16 mouse cellular contexts compared by ENCODE assay signal in the genomic region with DNA sequence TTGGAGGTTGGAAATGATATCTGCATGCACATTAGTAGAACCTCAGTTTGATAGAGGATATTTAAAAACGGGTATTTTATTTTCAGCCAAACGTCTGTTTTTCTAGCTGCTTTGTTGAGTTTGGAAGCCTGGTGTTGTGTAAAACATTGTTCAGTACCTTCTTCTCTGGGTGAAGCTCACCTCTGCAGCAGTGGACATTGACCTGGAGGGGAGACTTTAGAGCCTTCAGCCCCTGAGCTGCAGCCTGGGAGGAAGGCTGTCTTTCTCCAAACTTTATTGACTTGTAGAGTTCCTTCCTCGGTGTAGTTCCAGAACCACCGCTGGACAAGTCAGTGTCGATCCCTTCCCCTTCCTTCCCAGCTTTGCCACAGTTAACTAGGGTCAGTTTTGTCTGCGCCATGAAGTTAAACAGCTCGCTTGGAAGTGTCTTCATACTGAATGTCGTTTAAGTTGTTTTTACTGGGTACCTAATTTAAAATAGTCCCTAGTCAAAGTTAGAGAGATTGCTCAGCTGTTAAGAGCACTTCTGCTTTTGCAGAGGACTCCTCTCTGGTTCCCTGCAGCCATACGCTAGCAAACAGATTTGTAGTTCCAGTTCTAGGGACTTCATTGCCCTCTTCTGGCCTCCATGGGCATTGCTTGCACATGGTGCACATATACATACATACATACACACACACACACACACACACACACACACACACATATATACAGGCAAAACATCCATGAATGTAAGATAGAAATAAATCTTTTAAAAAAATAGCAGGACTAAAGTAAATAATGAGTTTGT. TPM values are rescaled to one million over a fixed set of nuclear protein-coding genes. Genes with fewer than 3 reads are reported as not detected.
DNase-seq lines count a peak whose midpoint lies in the region; ATAC-seq and TF ChIP-seq lines count a peak whose summit lies in the region.
"Had no signal": no experiment of that assay in that cellular context is flagged by ENCODE, and none has a peak within 500 bp of the region (broad histone marks: within the 10 kb centered on the region; RNA-seq: fewer than 3 reads in every experiment).

No protein-coding gene starts in this region.

- no peak overlapping the region for H3K4me3 ChIP-seq in kidney, adult 2 months (ENCODE audit: insufficient read depth, low read depth, low read length)
- H3K4me3 ChIP-seq in kidney, embryonic 14.5 days (ENCODE audit: low read length): no peak overlapping the region
- H3K4me3 ChIP-seq in midbrain, embryonic 11.5 days (ENCODE audit: low read depth, low read length): no peak overlapping the region
- H3K4me3 ChIP-seq in midbrain, embryonic 13.5 days (replicated peaks): no peak overlapping the region
- no peak overlapping the region for H3K4me3 ChIP-seq in stomach, postnatal 0 days (ENCODE audit: low read depth, low read length)
- no peak overlapping the region for H3K4me3 ChIP-seq in liver, embryonic 12.5 days
- H3K4me3 ChIP-seq: forebrain, embryonic 12.5 days had no signal

- no peak for TF ChIP-seq EP300 in stomach, postnatal 0 days (optimal IDR thresholded peaks at IDR 0.05)

- WGBS in kidney, adult 2 months: 73% methylated on average over 9 of the region's 9 CpGs
- WGBS in kidney, embryonic 14.5 days: 96% methylated on average over 9 of the region's 9 CpGs
- 97% methylated on average over 9 of the region's 9 CpGs for WGBS in midbrain, embryonic 11.5 days
- 98% methylated on average over 9 of the region's 9 CpGs for WGBS in midbrain, embryonic 13.5 days
- 92% methylated on average over 9 of the region's 9 CpGs for WGBS in stomach, postnatal 0 days
- WGBS in liver, embryonic 12.5 days (ENCODE audit: insufficient replicate concordance): 88% methylated on average over 9 of the region's 9 CpGs

- H3K9me3 ChIP-seq in kidney, embryonic 14.5 days (ENCODE audit: control insufficient read depth, low read length): peaks cover 9% of the 10 kb centered on the region; the same call in 1 of the 2 replicates
- peaks cover 23% of the 10 kb centered on the region for H3K9me3 ChIP-seq in midbrain, embryonic 11.5 days (ENCODE audit: control insufficient read depth, low read length)
- peaks cover 10% of the 10 kb centered on the region; the same call in 1 of the 2 replicates for H3K9me3 ChIP-seq in midbrain, embryonic 13.5 days
- no peaks in the 10 kb centered on the region for H3K9me3 ChIP-seq in stomach, postnatal 0 days (ENCODE audit: control insufficient read depth, low read length)
- H3K9me3 ChIP-seq in liver, embryonic 12.5 days (replicated peaks): 0 out of 2 replicates have a peak, but pooled peaks cover 4% of the 10 kb centered on the region

- H3K9ac ChIP-seq in kidney, embryonic 14.5 days (ENCODE audit: low read depth, low read length): no peak overlapping the region
- H3K9ac ChIP-seq in midbrain, embryonic 11.5 days (ENCODE audit: low read length): no peak overlapping the region
- H3K9ac ChIP-seq in midbrain, embryonic 13.5 days (replicated peaks): no peak overlapping the region
- H3K9ac ChIP-seq in stomach, postnatal 0 days (ENCODE audit: low read length): no peak overlapping the region
- H3K9ac ChIP-seq in liver, embryonic 12.5 days: no peak overlapping the region
- H3K9ac ChIP-seq: forebrain, embryonic 12.5 days; limb, embryonic 12.5 days; liver, embryonic 14.5 days had no signal

- DNase-seq in CD4-positive, CD25-positive, alpha-beta regulatory T cell, adult 2 months (ENCODE audit: low read depth, low spot score): peak; percentile 28
- peak; percentile 56 for DNase-seq in kidney, adult 2 months
- peak; percentile 73 for DNase-seq in midbrain, embryonic 11.5 days (ENCODE audit: low spot score, missing footprints)
- no peak for DNase-seq in stomach, postnatal 0 days (ENCODE audit: low spot score)
- DNase-seq: cerebellum, postnatal 25 days; gastrocnemius, postnatal 36 days; lung, postnatal 14 days; right cerebral cortex, postnatal 25 days; thymus, postnatal 4 days had no signal

- 0 out of 2 replicates have a peak, but pooled peaks have one; percentile 4 for TF ChIP-seq CTCF in kidney, adult 2 months (conservative IDR thresholded peaks at IDR 0.05; ENCODE audit: insufficient read depth, insufficient read length, low read depth, low read length)
- TF ChIP-seq CTCF in stomach, postnatal 0 days (IDR thresholded peaks at IDR 0.05; ENCODE audit: low read depth): peak; percentile 36

- ATAC-seq in CD4-positive, CD25-positive, alpha-beta regulatory T cell, adult 4 months: no peak
- ATAC-seq in kidney, embryonic 14.5 days (ENCODE audit: low FRiP score, low TSS enrichment): no peak
- no peak for ATAC-seq in midbrain, embryonic 11.5 days (ENCODE audit: low FRiP score)
- ATAC-seq in midbrain, embryonic 13.5 days: no peak
- ATAC-seq in stomach, postnatal 0 days (ENCODE audit: low FRiP score, low TSS enrichment): no peak
- ATAC-seq in liver, embryonic 12.5 days: no peak

- no peak for TF ChIP-seq POLR2A in kidney, adult 2 months (IDR thresholded peaks at IDR 0.05; ENCODE audit: low read depth, low read length)

- peak overlapping the region; percentile 6; the same call in 1 of the 2 replicates for H3K27ac ChIP-seq in kidney, adult 2 months (ENCODE audit: insufficient read depth, low read depth, low read length)
- no peak overlapping the region for H3K27ac ChIP-seq in kidney, embryonic 14.5 days (ENCODE audit: low read depth, low read length)
- H3K27ac ChIP-seq in midbrain, embryonic 11.5 days (ENCODE audit: low read depth, low read length): no peak overlapping the region
- H3K27ac ChIP-seq in midbrain, embryonic 13.5 days: no peak overlapping the region
- no peak overlapping the region for H3K27ac ChIP-seq in stomach, postnatal 0 days (replicated peaks)
- H3K27ac ChIP-seq in liver, embryonic 12.5 days: no peak overlapping the region
- H3K27ac ChIP-seq: forebrain, embryonic 12.5 days; limb, embryonic 12.5 days; liver, embryonic 14.5 days had no signal

- no peaks in the 10 kb centered on the region for H3K27me3 ChIP-seq in kidney, adult 2 months (replicated peaks; ENCODE audit: control insufficient read depth, insufficient read depth, low read length)
- H3K27me3 ChIP-seq in kidney, embryonic 14.5 days (ENCODE audit: control insufficient read depth, insufficient read depth, low read length): no peaks in the 10 kb centered on the region
- H3K27me3 ChIP-seq in midbrain, embryonic 11.5 days (ENCODE audit: control insufficient read depth, insufficient read depth, low read length): no peaks in the 10 kb centered on the region
- no peaks in the 10 kb centered on the region for H3K27me3 ChIP-seq in midbrain, embryonic 13.5 days
- no peaks in the 10 kb centered on the region for H3K27me3 ChIP-seq in stomach, postnatal 0 days (ENCODE audit: control insufficient read depth, insufficient read depth, low read length)
- peaks cover 10% of the 10 kb centered on the region for H3K27me3 ChIP-seq in liver, embryonic 12.5 days (replicated peaks)
- H3K27me3 ChIP-seq: forebrain, embryonic 12.5 days; limb, embryonic 12.5 days had no signal

- H3K4me1 ChIP-seq in kidney, adult 2 months (ENCODE audit: control insufficient read depth, insufficient read depth, low read length): peaks cover 17% of the 10 kb centered on the region; the same call in 1 of the 2 replicates
- H3K4me1 ChIP-seq in kidney, embryonic 14.5 days (ENCODE audit: control insufficient read depth, insufficient read depth, low read length): no peaks in the 10 kb centered on the region; the same call in 1 of the 2 replicates
- peaks cover 5% of the 10 kb centered on the region; the same call in 1 of the 2 replicates for H3K4me1 ChIP-seq in midbrain, embryonic 11.5 days (ENCODE audit: control insufficient read depth, insufficient read depth, low read length)
- peaks cover 23% of the 10 kb centered on the region for H3K4me1 ChIP-seq in midbrain, embryonic 13.5 days (replicated peaks)
- no peaks in the 10 kb centered on the region for H3K4me1 ChIP-seq in stomach, postnatal 0 days (replicated peaks; ENCODE audit: control insufficient read depth, insufficient read depth)
- peaks cover 29% of the 10 kb centered on the region for H3K4me1 ChIP-seq in liver, embryonic 12.5 days

- H3K4me2 ChIP-seq in kidney, embryonic 14.5 days (replicated peaks; ENCODE audit: low read depth, low read length): no peak overlapping the region
- H3K4me2 ChIP-seq in midbrain, embryonic 11.5 days: no peak overlapping the region
- no peak overlapping the region for H3K4me2 ChIP-seq in midbrain, embryonic 13.5 days (replicated peaks)
- H3K4me2 ChIP-seq in stomach, postnatal 0 days (replicated peaks; ENCODE audit: low read depth): no peak overlapping the region
- H3K4me2 ChIP-seq in liver, embryonic 12.5 days: no peak overlapping the region
- H3K4me2 ChIP-seq: forebrain, embryonic 12.5 days had no signal

- H3K36me3 ChIP-seq in kidney, adult 2 months (ENCODE audit: control insufficient read depth, insufficient read depth, low read length): no peaks in the 10 kb centered on the region
- no peaks in the 10 kb centered on the region for H3K36me3 ChIP-seq in kidney, embryonic 14.5 days (ENCODE audit: control insufficient read depth, insufficient read depth, low read length)
- H3K36me3 ChIP-seq in midbrain, embryonic 11.5 days (ENCODE audit: control insufficient read depth, insufficient read depth, low read length): peaks cover 5% of the 10 kb centered on the region
- peaks cover 23% of the 10 kb centered on the region for H3K36me3 ChIP-seq in midbrain, embryonic 13.5 days
- H3K36me3 ChIP-seq in stomach, postnatal 0 days (ENCODE audit: control insufficient read depth, insufficient read depth, low read length): no peaks in the 10 kb centered on the region
- H3K36me3 ChIP-seq in liver, embryonic 12.5 days: peaks cover 15% of the 10 kb centered on the region

RNA-seq across cellular contexts. Expression of a gene that starts 3.4 kb away (rescaled TPM):
- polyA plus RNA-seq in CD4-positive, CD25-positive, alpha-beta regulatory T cell, adult 4 months (2017; shearing (Covaris generic)): 10 to 100 TPM; 37.8 to 40.4 TPM
- 23.3 and 30.8 TPM in 2 replicates for polyA plus RNA-seq in kidney, adult 2 months (2012; rRNA removed)
- polyA plus RNA-seq in kidney, embryonic 14.5 days (2014; fragmentation: Nextera tagmentation; extraction: Ambion mirVana): 65.8 and 107 TPM in 2 replicates
- 102 and 103 TPM in 2 replicates for polyA plus RNA-seq in midbrain, embryonic 11.5 days (2014; fragmentation: Nextera tagmentation; extraction: Ambion mirVana)
- 136 and 144 TPM in 2 replicates for polyA plus RNA-seq in midbrain, embryonic 13.5 days (2015; fragmentation: Nextera tagmentation; extraction: Ambion mirVana)
- 27.9 and 29.2 TPM in 2 replicates for polyA plus RNA-seq in stomach, postnatal 0 days (2015; fragmentation: Nextera tagmentation; extraction: Ambion mirVana)
- polyA plus RNA-seq in liver, embryonic 12.5 days (2016; fragmentation: Nextera tagmentation; extraction: Ambion mirVana): 18.5 and 19.0 TPM in 2 replicates
